Mouse (Mus musculus) T-helper 1 cell (primary cell): ENCODE measurements around the gene Grpel1.

Experiments
- in situ Hi-C: fragments of 300-600 bp; cut with MboI, MseI; formaldehyde crosslinking; loops from one replicate; pipeline ENCODE4 v1.15.1; 2025; ENCODE audit warnings: high pct_unique_total_duplicates

Grpel1 gene

GRCm38 (mm10) chr5:36460712-36461111, 4.1 kb upstream of the Grpel1 start:
- in situ Hi-C loops = no loop called here

- in situ Hi-C loops = no loop called here
These were observed 3.6 kb upstream of the Grpel1 start for GRCm38 (mm10) chr5:36461231-36461630.

GRCm38 (mm10) chr5:36462810-36463209, 2.0 kb upstream of the Grpel1 start:
- in situ Hi-C loops = no loop called here

- in situ Hi-C loops = no loop called here
These were observed 1.4 kb upstream of the Grpel1 start for GRCm38 (mm10) chr5:36463391-36463790.

- in situ Hi-C loops = loop anchor here (5.0 kb wide), 1 partner anchor 276 kb away; no protein-coding TSS in a partner anchor
These were observed 1.1 kb downstream of the Grpel1 start for GRCm38 (mm10) chr5:36465889-36466288.

GRCm38 (mm10) chr5:36471206-36471605, 6.4 kb downstream of the Grpel1 start:
- in situ Hi-C loops = no loop called here

- in situ Hi-C loops = no loop called here
These were observed 8.3 kb downstream of the Grpel1 start for GRCm38 (mm10) chr5:36472876-36473655.

- in situ Hi-C loops = no loop called here
These were observed 9.5 kb downstream of the Grpel1 start for GRCm38 (mm10) chr5:36474283-36474682.

GRCm38 (mm10) chr5:36477486-36477885, 12.7 kb downstream of the Grpel1 start:
- in situ Hi-C loops = no loop called here

- in situ Hi-C loops = no loop called here
These were observed 14.0 kb downstream of the Grpel1 start for GRCm38 (mm10) chr5:36478540-36479420.

- in situ Hi-C loops = loop anchor here (5.0 kb wide), 1 partner anchor 103 kb away; no protein-coding TSS in a partner anchor
These were observed 14.9 kb downstream of the Grpel1 start for GRCm38 (mm10) chr5:36479735-36480134.

GRCm38 (mm10) chr5:36480398-36480797, 15.6 kb downstream of the Grpel1 start:
- in situ Hi-C loops = loop anchor here (5.0 kb wide), 1 partner anchor 102 kb away; no protein-coding TSS in a partner anchor

GRCm38 (mm10) chr5:36481114-36481513, 16.3 kb downstream of the Grpel1 start:
- in situ Hi-C loops = loop anchor here (5.0 kb wide), 1 partner anchor 101 kb away; no protein-coding TSS in a partner anchor

GRCm38 (mm10) chr5:36483203-36484101, 18.7 kb downstream of the Grpel1 start:
- in situ Hi-C loops = loop anchor here (5.0 kb wide), 1 partner anchor 99 kb away; no protein-coding TSS in a partner anchor

GRCm38 (mm10) chr5:36484171-36484990, 19.6 kb downstream of the Grpel1 start, which contains the start of the genes Tada2b and Ccdc96:
Gene Tada2b, minus strand, starts transcription at chr5:36484285.
Gene Ccdc96, plus strand, starts transcription at chr5:36484588.
- in situ Hi-C loops = loop anchor here (5.0 kb wide), 1 partner anchor 98 kb away; no protein-coding TSS in a partner anchor

GRCm38 (mm10) chr5:36485306-36485705, 20.5 kb downstream of the Grpel1 start:
- in situ Hi-C loops = no loop called here

- in situ Hi-C loops = no loop called here
These were observed 24.4 kb downstream of the Grpel1 start for GRCm38 (mm10) chr5:36489225-36489624.

- in situ Hi-C loops = no loop called here
These were observed 29.1 kb downstream of the Grpel1 start for GRCm38 (mm10) chr5:36493919-36494318.

- in situ Hi-C loops = no loop called here
These were observed 29.9 kb downstream of the Grpel1 start for GRCm38 (mm10) chr5:36494709-36495108.

- in situ Hi-C loops = no loop called here
These were observed 40.4 kb downstream of the Grpel1 start for GRCm38 (mm10) chr5:36505235-36505634.
